Mouse (Mus musculus) myocyte (in vitro differentiated cells): Measurements from ENCODE around the gene Vps36.

Experiments
- CEBPB ChIP-seq: IDR thresholded peaks from 2 replicates; pipeline ENCODE4 v1.6.1; 2011; ENCODE audit warnings: mild to moderate bottlenecking, moderate library complexity; ENCODE audit not compliant: poor library complexity, insufficient read depth, severe bottlenecking
- E2F4 ChIP-seq: IDR thresholded peaks from one replicate; pipeline ENCODE4 v1.6.1; 2011; ENCODE audit warnings: mild to moderate bottlenecking, control low read depth, moderate library complexity; ENCODE audit not compliant: insufficient read depth
- MAX ChIP-seq: IDR thresholded peaks from one replicate; pipeline ENCODE4 v1.6.1; 2011; ENCODE audit warnings: low read depth, mild to moderate bottlenecking, control low read depth
- MYOD1 ChIP-seq, 3 experiments: IDR thresholded peaks; one replicate each; pipeline ENCODE4 v1.6.1; 2011; ENCODE audit warnings: control low read depth in 2 of 3, low read depth in 2 of 3, mild to moderate bottlenecking in 2 of 3, moderate library complexity in 1 of 3; ENCODE audit not compliant: insufficient read length in 2 of 3, control insufficient read depth in 1 of 3
- POLR2A ChIP-seq: IDR thresholded peaks from one replicate; pipeline ENCODE4 v1.6.1; 2011; ENCODE audit warnings: low read depth, mild to moderate bottlenecking, control low read depth, moderate library complexity; ENCODE audit not compliant: insufficient read length
- POLR2AphosphoS2 ChIP-seq: IDR thresholded peaks from one replicate; pipeline ENCODE4 v1.6.1; 2011; ENCODE audit warnings: low read depth, control low read depth; ENCODE audit not compliant: insufficient read length
- REST ChIP-seq: IDR thresholded peaks from one replicate; pipeline ENCODE4 v1.6.1; 2011; ENCODE audit warnings: mild to moderate bottlenecking, control low read depth, moderate library complexity; ENCODE audit not compliant: insufficient read depth, insufficient read length
- TCF12 ChIP-seq: IDR thresholded peaks from one replicate; pipeline ENCODE4 v1.6.1; 2011; ENCODE audit warnings: mild to moderate bottlenecking, control low read depth; ENCODE audit not compliant: poor library complexity, insufficient read depth, severe bottlenecking
- TCF3 ChIP-seq: IDR thresholded peaks from one replicate; pipeline ENCODE4 v1.6.1; 2011; ENCODE audit warnings: low read depth, control low read depth; ENCODE audit not compliant: insufficient read length
- USF1 ChIP-seq: IDR thresholded peaks from one replicate; pipeline ENCODE4 v1.6.1; 2011; ENCODE audit warnings: low read depth, mild to moderate bottlenecking, control low read depth, moderate library complexity

GRCm38 (mm10) chr8:22150345-22150663, 42.3 kb upstream of the Vps36 start:
- TF ChIP-seq USF1 (no peak), E2F4 (no peak), TCF12 (no peak), POLR2AphosphoS2 (no peak), POLR2A (no peak), TCF3 (no peak), MAX (no peak), REST (no peak), CEBPB (no peak), MYOD1 (IDR thresholded peaks at IDR 0.05; ENCODE audit: control insufficient read depth in 1 of 3, insufficient read length in 2 of 3, low read depth in 2 of 3) (no peak)
